Mouse (Mus musculus) ES-CJ7 (cell line): ENCODE measurements around the gene Mrpl2.

Experiments used
- DNase-seq: peaks from one replicate; pipeline ENCODE4 v3.0.0; 2011; ENCODE audit warnings: low read depth, low spot score

Gene Mrpl2

GRCm38 (mm10) chr17:46645561-46646321 is at the start of gene Mrpl2, which contains the start of gene Klc4:
Mrpl2 (plus strand) TSS chr17:46646229.
Klc4 (minus strand) TSS chr17:46646022.
- DNase-seq = peak; percentile 98

- DNase-seq = no peak
Measured at GRCm38 (mm10) chr17:46597956-46598355, 48.1 kb upstream of the Mrpl2 start.

GRCm38 (mm10) chr17:46598963-46599362 is 47.1 kb upstream of the Mrpl2 start:
- no peak for DNase-seq

GRCm38 (mm10) chr17:46600569-46600968 is 45.5 kb upstream of the Mrpl2 start:
- DNase-seq = peak; percentile 71

- DNase-seq = no peak
Measured at GRCm38 (mm10) chr17:46602212-46602611, 43.8 kb upstream of the Mrpl2 start.

GRCm38 (mm10) chr17:46603229-46603628 is 42.8 kb upstream of the Mrpl2 start:
- no peak for DNase-seq

- no peak for DNase-seq
Measured at GRCm38 (mm10) chr17:46605126-46605525, 40.9 kb upstream of the Mrpl2 start.

GRCm38 (mm10) chr17:46605987-46606386 is 40.0 kb upstream of the Mrpl2 start:
- no peak for DNase-seq

- no peak for DNase-seq
Measured at GRCm38 (mm10) chr17:46609721-46610514, 36.1 kb upstream of the Mrpl2 start.

- peak; percentile 66 for DNase-seq
Measured at GRCm38 (mm10) chr17:46611316-46611715, 34.7 kb upstream of the Mrpl2 start.

GRCm38 (mm10) chr17:46612189-46612588 is 33.8 kb upstream of the Mrpl2 start:
- no peak for DNase-seq

GRCm38 (mm10) chr17:46612820-46613219 is 33.2 kb upstream of the Mrpl2 start:
- no peak for DNase-seq

- DNase-seq = no peak
Measured at GRCm38 (mm10) chr17:46613229-46613628, 32.8 kb upstream of the Mrpl2 start.

GRCm38 (mm10) chr17:46617799-46618198 is 28.2 kb upstream of the Mrpl2 start:
- no peak for DNase-seq

- DNase-seq = no peak
Measured at GRCm38 (mm10) chr17:46618394-46618768, 27.6 kb upstream of the Mrpl2 start.

- no peak for DNase-seq
Measured at GRCm38 (mm10) chr17:46618769-46619682, 27.0 kb upstream of the Mrpl2 start.

GRCm38 (mm10) chr17:46619683-46620357 is 26.2 kb upstream of the Mrpl2 start:
- no peak for DNase-seq

GRCm38 (mm10) chr17:46621324-46621723 is 24.7 kb upstream of the Mrpl2 start:
- DNase-seq = no peak

GRCm38 (mm10) chr17:46622269-46622668 is 23.8 kb upstream of the Mrpl2 start:
- DNase-seq = no peak

GRCm38 (mm10) chr17:46623819-46624557 is 22.0 kb upstream of the Mrpl2 start:
- DNase-seq = no peak
